Comparison of ENCODE assay signal across 30 mouse cellular contexts in genomic region chr7:143833581-143834190, GRCm38 (mm10). TPM values are rescaled to one million over a fixed set of nuclear protein-coding genes. Genes with fewer than 3 reads are reported as not detected.
A peak's percentile ranks its signal among the peaks of the same experiment; 100 is the strongest.
DNase-seq lines count a peak whose midpoint lies in the region; ATAC-seq and TF ChIP-seq lines count a peak whose summit lies in the region.
"Had no signal": no experiment of that assay in that cellular context is flagged by ENCODE, and none has a peak within 500 bp of the region (broad histone marks: within the 10 kb centered on the region; RNA-seq: fewer than 3 reads in every experiment).

No protein-coding gene starts in this region.

- no peaks in the 10 kb centered on the region for H3K27me3 ChIP-seq in hindbrain, embryonic 13.5 days
- H3K27me3 ChIP-seq in hindbrain, embryonic 16.5 days (replicated peaks; ENCODE audit: control insufficient read depth, insufficient read depth, low read length): no peaks in the 10 kb centered on the region
- no peaks in the 10 kb centered on the region for H3K27me3 ChIP-seq in neural tube, embryonic 13.5 days
- no peaks in the 10 kb centered on the region for H3K27me3 ChIP-seq in liver, embryonic 13.5 days
- no peaks in the 10 kb centered on the region for H3K27me3 ChIP-seq in thymus, adult 2 months (ENCODE audit: control insufficient read depth, insufficient read depth, low read length)
- H3K27me3 ChIP-seq: heart, embryonic 15.5 days; Patski; stomach, embryonic 15.5 days had no signal

- peaks cover 22% of the 10 kb centered on the region for H3K36me3 ChIP-seq in hindbrain, embryonic 13.5 days
- peaks cover 19% of the 10 kb centered on the region for H3K36me3 ChIP-seq in hindbrain, embryonic 16.5 days (ENCODE audit: control insufficient read depth, insufficient read depth, low read length)
- H3K36me3 ChIP-seq in neural tube, embryonic 13.5 days: peaks cover 24% of the 10 kb centered on the region
- H3K36me3 ChIP-seq in liver, embryonic 13.5 days: peaks cover 28% of the 10 kb centered on the region; the same call in 1 of the 2 replicates
- no peaks in the 10 kb centered on the region for H3K36me3 ChIP-seq in thymus, adult 2 months (ENCODE audit: control insufficient read depth, insufficient read depth, low read length)

- H3K4me1 ChIP-seq in hindbrain, embryonic 13.5 days (replicated peaks): peaks cover 67% of the 10 kb centered on the region
- H3K4me1 ChIP-seq in hindbrain, embryonic 16.5 days (ENCODE audit: control insufficient read depth, insufficient read depth, low read depth, low read length): peaks cover 49% of the 10 kb centered on the region
- H3K4me1 ChIP-seq in neural tube, embryonic 13.5 days (replicated peaks): peaks cover 59% of the 10 kb centered on the region
- peaks cover 56% of the 10 kb centered on the region for H3K4me1 ChIP-seq in liver, embryonic 13.5 days (replicated peaks)
- peaks cover 39% of the 10 kb centered on the region for H3K4me1 ChIP-seq in thymus, adult 2 months (replicated peaks; ENCODE audit: control insufficient read depth, insufficient read depth, low read length)

- H3K4me2 ChIP-seq in hindbrain, embryonic 13.5 days: no peak overlapping the region
- H3K4me2 ChIP-seq in hindbrain, embryonic 16.5 days (ENCODE audit: low read length): no peak overlapping the region; the same call in 1 of the 2 replicates
- no peak overlapping the region for H3K4me2 ChIP-seq in neural tube, embryonic 13.5 days
- H3K4me2 ChIP-seq in liver, embryonic 13.5 days: no peak overlapping the region
- H3K4me2 ChIP-seq: heart, embryonic 15.5 days; stomach, embryonic 15.5 days had no signal

- no peak for DNase-seq in neural tube, embryonic 10.5 days (ENCODE audit: extremely low spot score, low spot score)
- no peak for DNase-seq in liver, embryonic 13.5 days
- DNase-seq in testis, postnatal 10 days (ENCODE audit: low spot score): no peak
- no peak for DNase-seq in thymus, adult 2 months
- DNase-seq in spleen, postnatal 14 days (ENCODE audit: low spot score in 2 of 2): no peak
- DNase-seq: cerebellum, adult 11-12 months; cerebellum, postnatal 10 days; forebrain, postnatal 0 days; gastrocnemius, postnatal 25 days; heart, postnatal 36 days; kidney, adult 9 months; kidney, postnatal 14 days; lung, adult 2 months; lung, postnatal 14 days; midbrain, embryonic 14.5 days; right cerebral cortex, postnatal 25 days; thymus, adult 18-20 months; thymus, postnatal 4 days had no signal

- H3K9me3 ChIP-seq in hindbrain, embryonic 13.5 days: no peaks in the 10 kb centered on the region
- no peaks in the 10 kb centered on the region for H3K9me3 ChIP-seq in hindbrain, embryonic 16.5 days (ENCODE audit: control insufficient read depth, low read length)
- no peaks in the 10 kb centered on the region for H3K9me3 ChIP-seq in neural tube, embryonic 13.5 days
- no peaks in the 10 kb centered on the region for H3K9me3 ChIP-seq in liver, embryonic 13.5 days (replicated peaks)
- H3K9me3 ChIP-seq: embryonic facial prominence, embryonic 10.5 days; heart, embryonic 15.5 days; stomach, embryonic 15.5 days had no signal

- no peak for ATAC-seq in hindbrain, embryonic 13.5 days (ENCODE audit: low FRiP score)
- ATAC-seq in hindbrain, embryonic 16.5 days: no peak
- no peak for ATAC-seq in neural tube, embryonic 13.5 days (ENCODE audit: low read depth)
- no peak for ATAC-seq in liver, embryonic 13.5 days (ENCODE audit: low read depth)
- ATAC-seq: forebrain, postnatal 0 days; Patski had no signal

- TF ChIP-seq CTCF in thymus, adult 2 months (IDR thresholded peaks at IDR 0.05; ENCODE audit: borderline replicate concordance, control insufficient read depth, extremely low read depth, insufficient read depth, low read length, poor library complexity): no peak

- no peak overlapping the region for H3K4me3 ChIP-seq in hindbrain, embryonic 13.5 days
- H3K4me3 ChIP-seq in hindbrain, embryonic 16.5 days (ENCODE audit: low read length): no peak overlapping the region
- no peak overlapping the region for H3K4me3 ChIP-seq in neural tube, embryonic 13.5 days
- no peak overlapping the region for H3K4me3 ChIP-seq in liver, embryonic 13.5 days (replicated peaks)
- no peak overlapping the region for H3K4me3 ChIP-seq in thymus, adult 2 months (ENCODE audit: control insufficient read depth, insufficient read depth, low read length)
- H3K4me3 ChIP-seq: embryonic facial prominence, embryonic 10.5 days; heart, embryonic 15.5 days; stomach, embryonic 15.5 days had no signal

- peak overlapping the region; percentile 43; the same call in 1 of the 2 replicates for H3K9ac ChIP-seq in hindbrain, embryonic 13.5 days
- H3K9ac ChIP-seq in hindbrain, embryonic 16.5 days (ENCODE audit: low read depth, low read length): no peak overlapping the region
- 0 out of 2 replicates have a peak overlapping the region, but pooled peaks have one; percentile 17 for H3K9ac ChIP-seq in neural tube, embryonic 13.5 days
- H3K9ac ChIP-seq in liver, embryonic 13.5 days: no peak overlapping the region
- H3K9ac ChIP-seq: forebrain, postnatal 0 days; heart, embryonic 15.5 days; hindbrain, embryonic 14.5 days; stomach, embryonic 15.5 days had no signal

- H3K27ac ChIP-seq in hindbrain, embryonic 13.5 days: no peak overlapping the region
- H3K27ac ChIP-seq in hindbrain, embryonic 16.5 days (ENCODE audit: low read depth, low read length): no peak overlapping the region
- no peak overlapping the region for H3K27ac ChIP-seq in neural tube, embryonic 13.5 days (replicated peaks)
- H3K27ac ChIP-seq in liver, embryonic 13.5 days: peak overlapping the region; percentile 34
- H3K27ac ChIP-seq in thymus, adult 2 months (ENCODE audit: control insufficient read depth, insufficient read depth, low read length): no peak overlapping the region
- H3K27ac ChIP-seq: embryonic facial prominence, embryonic 10.5 days; heart, embryonic 15.5 days; hindbrain, embryonic 14.5 days; stomach, embryonic 15.5 days had no signal

- no peak for TF ChIP-seq POLR2A in thymus, adult 2 months (IDR thresholded peaks at IDR 0.05; ENCODE audit: control insufficient read depth, extremely low read depth, insufficient read depth, low read length, poor library complexity)

- 81% methylated on average over 6 of the region's 6 CpGs for WGBS in hindbrain, embryonic 13.5 days
- WGBS in hindbrain, embryonic 16.5 days: 88% methylated on average over 6 of the region's 6 CpGs
- WGBS in neural tube, embryonic 13.5 days: 84% methylated on average over 6 of the region's 6 CpGs
- 54% methylated on average over 6 of the region's 6 CpGs for WGBS in liver, embryonic 13.5 days (ENCODE audit: insufficient replicate concordance)
- 90% methylated on average over 6 of the region's 6 CpGs for WGBS in thymus, adult 2 months

RNA-seq across cellular contexts. Expression of gene Dhcr7, which starts 10.7 kb away (rescaled TPM):
- polyA plus RNA-seq in hindbrain, embryonic 13.5 days (2015; fragmentation: Nextera tagmentation; extraction: Ambion mirVana): 51.7 and 54.5 TPM in 2 replicates
- 87.0 and 96.5 TPM in 2 replicates for polyA plus RNA-seq in hindbrain, embryonic 16.5 days (2015; fragmentation: Nextera tagmentation; extraction: Ambion mirVana)
- 48.7 and 52.5 TPM in 2 replicates for polyA plus RNA-seq in neural tube, embryonic 13.5 days (2015; fragmentation: Nextera tagmentation; extraction: Ambion mirVana)
- polyA plus RNA-seq in liver, embryonic 13.5 days (2015; fragmentation: Nextera tagmentation; extraction: Ambion mirVana): 38.0 and 52.5 TPM in 2 replicates
- polyA plus RNA-seq in thymus, adult 2 months (2012; rRNA removed): 246 and 256 TPM in 2 replicates

RNA-seq across cellular contexts. Expression of gene Nadsyn1, which starts 11.0 kb away (rescaled TPM):
- 5.4 and 7.6 TPM in 2 replicates for polyA plus RNA-seq in hindbrain, embryonic 13.5 days (2015; fragmentation: Nextera tagmentation; extraction: Ambion mirVana)
- 6.3 and 7.0 TPM in 2 replicates for polyA plus RNA-seq in hindbrain, embryonic 16.5 days (2015; fragmentation: Nextera tagmentation; extraction: Ambion mirVana)
- polyA plus RNA-seq in neural tube, embryonic 13.5 days (2015; fragmentation: Nextera tagmentation; extraction: Ambion mirVana): 5.4 and 8.5 TPM in 2 replicates
- polyA plus RNA-seq in liver, embryonic 13.5 days (2015; fragmentation: Nextera tagmentation; extraction: Ambion mirVana): 7.0 and 7.7 TPM in 2 replicates
- polyA plus RNA-seq in thymus, adult 2 months (2012; rRNA removed): 14.0 and 17.7 TPM in 2 replicates

RNA-seq across cellular contexts. Expression of gene Gm498, which starts 33.0 kb away (rescaled TPM):
- not detected in 2 replicates for polyA plus RNA-seq in hindbrain, embryonic 13.5 days (2015; fragmentation: Nextera tagmentation; extraction: Ambion mirVana)
- polyA plus RNA-seq in hindbrain, embryonic 16.5 days (2015; fragmentation: Nextera tagmentation; extraction: Ambion mirVana): not detected in 2 replicates
- not detected in 2 replicates for polyA plus RNA-seq in neural tube, embryonic 13.5 days (2015; fragmentation: Nextera tagmentation; extraction: Ambion mirVana)
- not detected in 2 replicates for polyA plus RNA-seq in liver, embryonic 13.5 days (2015; fragmentation: Nextera tagmentation; extraction: Ambion mirVana)
- not detected in 2 replicates for polyA plus RNA-seq in thymus, adult 2 months (2012; rRNA removed)
- polyA plus RNA-seq: cortical plate, adult 2 months; embryonic facial prominence, embryonic 10.5 days; forebrain, postnatal 0 days; heart, embryonic 15.5 days; hindbrain, embryonic 14.5 days; intestine, embryonic 14.5 days; limb, embryonic 11.5 days; lung, adult 2 months; midbrain, embryonic 14.5 days; Patski; spleen, adult 2 months; stomach, embryonic 15.5 days had no signal

RNA-seq across cellular contexts. Expression of gene Mrgpre, which starts 49.4 kb away (rescaled TPM):
- 3.8 and 4.0 TPM in 2 replicates for polyA plus RNA-seq in hindbrain, embryonic 13.5 days (2015; fragmentation: Nextera tagmentation; extraction: Ambion mirVana)
- 10.8 and 14.2 TPM in 2 replicates for polyA plus RNA-seq in hindbrain, embryonic 16.5 days (2015; fragmentation: Nextera tagmentation; extraction: Ambion mirVana)
- polyA plus RNA-seq in neural tube, embryonic 13.5 days (2015; fragmentation: Nextera tagmentation; extraction: Ambion mirVana): 4.6 and 5.1 TPM in 2 replicates
- 0.17 and 0.28 TPM in 2 replicates for polyA plus RNA-seq in liver, embryonic 13.5 days (2015; fragmentation: Nextera tagmentation; extraction: Ambion mirVana)
- polyA plus RNA-seq in thymus, adult 2 months (2012; rRNA removed): 9.8 and 11.3 TPM in 2 replicates

Comparison
In these comparisons a context has a peak if more than half of its experiments do, and no peak if none do; other contexts are left out.
1. H3K9ac ChIP-seq: peak in hindbrain, embryonic 13.5 days (single experiment) and neural tube, embryonic 13.5 days (single experiment); none in hindbrain, embryonic 16.5 days (single experiment) and liver, embryonic 13.5 days (single experiment).